Mouse (Mus musculus): ENCODE measurements around the gene Uncx.
"Not testable (repeated sequence)": the region's sequence is repeated elsewhere in the genome, so short reads cannot be mapped to it uniquely, and the experiment has no call there.

The Uncx gene

GRCm38 (mm10) chr5:139564663-139565062 lies 21.4 kb downstream of the Uncx start:
- no peak for DNase-seq (ENCODE audit: low spot score)

- DNase-seq (ENCODE audit: low spot score), result no peak
Measured at GRCm38 (mm10) chr5:139565462-139565861, 22.2 kb downstream of the Uncx start.

- no peak for DNase-seq (ENCODE audit: low spot score)
Measured at GRCm38 (mm10) chr5:139566640-139567399, 23.5 kb downstream of the Uncx start.

GRCm38 (mm10) chr5:139568079-139568478 lies 24.8 kb downstream of the Uncx start:
- DNase-seq (ENCODE audit: low spot score), result no peak

GRCm38 (mm10) chr5:139572526-139572925 lies 29.2 kb downstream of the Uncx start:
- no peak for DNase-seq (ENCODE audit: low spot score)

GRCm38 (mm10) chr5:139573606-139574311 lies 30.5 kb downstream of the Uncx start:
- no peak for DNase-seq (ENCODE audit: low spot score)

- no peak for DNase-seq (ENCODE audit: low spot score)
Measured at GRCm38 (mm10) chr5:139575054-139575453, 31.8 kb downstream of the Uncx start.

GRCm38 (mm10) chr5:139580171-139580743 lies 37.0 kb downstream of the Uncx start:
- DNase-seq (ENCODE audit: low spot score), result no peak

- DNase-seq (ENCODE audit: low spot score), result no peak
Measured at GRCm38 (mm10) chr5:139581308-139581868, 38.1 kb downstream of the Uncx start.

GRCm38 (mm10) chr5:139584971-139585747 lies 41.9 kb downstream of the Uncx start:
- no peak for DNase-seq (ENCODE audit: low spot score)

GRCm38 (mm10) chr5:139585748-139586060 lies 42.4 kb downstream of the Uncx start:
- DNase-seq (ENCODE audit: low spot score), result no peak

GRCm38 (mm10) chr5:139587459-139587858 lies 44.2 kb downstream of the Uncx start:
- DNase-seq (ENCODE audit: low spot score), result not testable (repeated sequence)

- not testable (repeated sequence) for DNase-seq (ENCODE audit: low spot score)
Measured at GRCm38 (mm10) chr5:139590682-139591360, 47.5 kb downstream of the Uncx start.

- no peak for DNase-seq (ENCODE audit: low spot score)
Measured at GRCm38 (mm10) chr5:139592011-139592410, 48.7 kb downstream of the Uncx start.

GRCm38 (mm10) chr5:139592850-139593249 lies 49.6 kb downstream of the Uncx start:
- no peak for DNase-seq (ENCODE audit: low spot score)

GRCm38 (mm10) chr5:139593746-139594145 lies 50.5 kb downstream of the Uncx start:
- DNase-seq (ENCODE audit: low spot score), result no peak

GRCm38 (mm10) chr5:139595001-139595400 lies 51.7 kb downstream of the Uncx start:
- DNase-seq (ENCODE audit: low spot score), result no peak
